In genomic region chr3:89365153-89365485, GRCm38 (mm10) we compare ENCODE assay signal across 26 mouse cellular contexts. TPM values are rescaled to one million over a fixed set of nuclear protein-coding genes. Genes with fewer than 3 reads are reported as not detected.
DNase-seq lines count a peak whose midpoint lies in the region; ATAC-seq and TF ChIP-seq lines count a peak whose summit lies in the region.
"Had no signal": no experiment of that assay in that cellular context is flagged by ENCODE, and none has a peak within 500 bp of the region (broad histone marks: within the 10 kb centered on the region; RNA-seq: fewer than 3 reads in every experiment).

Gene Dcst1, minus strand, starts transcription at chr3:89365253.

- H3K4me2 ChIP-seq in stomach, embryonic 14.5 days (replicated peaks; ENCODE audit: low read depth, low read length): no peak within 1 kb of the TSS
- no peak within 1 kb of the TSS for H3K4me2 ChIP-seq in stomach, postnatal 0 days (replicated peaks; ENCODE audit: low read depth)
- peak within 1 kb of the TSS; percentile 31; the same call in 1 of the 2 replicates for H3K4me2 ChIP-seq in intestine, embryonic 16.5 days (ENCODE audit: low read depth, low read length)
- H3K4me2 ChIP-seq: embryonic facial prominence, embryonic 13.5 days; heart, embryonic 13.5 days; hindbrain, embryonic 12.5 days; liver, embryonic 12.5 days; midbrain, embryonic 11.5 days; neural tube, embryonic 15.5 days had no signal

- H3K36me3 ChIP-seq in stomach, embryonic 14.5 days (ENCODE audit: control insufficient read depth, insufficient read depth, low read length): no peaks in the 10 kb centered on the region
- H3K36me3 ChIP-seq in stomach, postnatal 0 days (ENCODE audit: control insufficient read depth, insufficient read depth, low read length): no peaks in the 10 kb centered on the region
- H3K36me3 ChIP-seq in intestine, embryonic 16.5 days (ENCODE audit: control insufficient read depth, insufficient read depth, low read length): no peaks in the 10 kb centered on the region
- H3K36me3 ChIP-seq: embryonic facial prominence, embryonic 13.5 days; heart, embryonic 13.5 days; hindbrain, embryonic 12.5 days; liver, embryonic 12.5 days; neural tube, embryonic 15.5 days had no signal

- 0 out of 2 replicates have a peak, but pooled peaks cover 4% of the 10 kb centered on the region for H3K4me1 ChIP-seq in stomach, embryonic 14.5 days (ENCODE audit: control insufficient read depth, insufficient read depth, low read length)
- H3K4me1 ChIP-seq in stomach, postnatal 0 days (replicated peaks; ENCODE audit: control insufficient read depth, insufficient read depth): no peaks in the 10 kb centered on the region
- H3K4me1 ChIP-seq in intestine, embryonic 16.5 days (ENCODE audit: control insufficient read depth, insufficient read depth, low read length): peaks cover 17% of the 10 kb centered on the region
- H3K4me1 ChIP-seq: hindbrain, embryonic 12.5 days; liver, embryonic 12.5 days; neural tube, embryonic 15.5 days had no signal

- 91% methylated on average over 11 of the region's 11 CpGs for WGBS in stomach, embryonic 14.5 days
- WGBS in stomach, postnatal 0 days: 93% methylated on average over 11 of the region's 11 CpGs
- WGBS in intestine, embryonic 16.5 days: 83% methylated on average over 11 of the region's 11 CpGs

- no peak for TF ChIP-seq EP300 in stomach, postnatal 0 days (optimal IDR thresholded peaks at IDR 0.05)

- H3K27ac ChIP-seq in stomach, embryonic 14.5 days (ENCODE audit: low read length): no peak within 1 kb of the TSS
- no peak within 1 kb of the TSS for H3K27ac ChIP-seq in stomach, postnatal 0 days (replicated peaks)
- peak within 1 kb of the TSS; percentile 81 for H3K27ac ChIP-seq in intestine, embryonic 16.5 days (ENCODE audit: low read length)
- H3K27ac ChIP-seq: embryonic facial prominence, embryonic 13.5 days; heart, adult 2 months; heart, embryonic 13.5 days; hindbrain, embryonic 12.5 days; liver, embryonic 12.5 days; neural tube, embryonic 15.5 days had no signal

- TF ChIP-seq CTCF in stomach, postnatal 0 days (IDR thresholded peaks at IDR 0.05; ENCODE audit: low read depth): no peak

- no peaks in the 10 kb centered on the region for H3K9me3 ChIP-seq in stomach, embryonic 14.5 days (ENCODE audit: control insufficient read depth, low read depth, low read length)
- no peaks in the 10 kb centered on the region for H3K9me3 ChIP-seq in stomach, postnatal 0 days (ENCODE audit: control insufficient read depth, low read length)
- no peaks in the 10 kb centered on the region for H3K9me3 ChIP-seq in intestine, embryonic 16.5 days (ENCODE audit: control insufficient read depth, low read length)
- H3K9me3 ChIP-seq: embryonic facial prominence, embryonic 13.5 days; heart, embryonic 13.5 days; hindbrain, embryonic 12.5 days; liver, embryonic 12.5 days; neural tube, embryonic 15.5 days had no signal

- no peak within 1 kb of the TSS for H3K4me3 ChIP-seq in stomach, embryonic 14.5 days (ENCODE audit: low read depth, low read length)
- no peak within 1 kb of the TSS for H3K4me3 ChIP-seq in stomach, postnatal 0 days (ENCODE audit: low read depth, low read length)
- peak within 1 kb of the TSS; percentile 6; the same call in 1 of the 2 replicates for H3K4me3 ChIP-seq in intestine, embryonic 16.5 days (ENCODE audit: low read length)
- H3K4me3 ChIP-seq: embryonic facial prominence, embryonic 13.5 days; heart, adult 2 months; heart, embryonic 13.5 days; hindbrain, embryonic 12.5 days; liver, embryonic 12.5 days; neural tube, embryonic 15.5 days had no signal

- 0 out of 2 replicates have a peak within 1 kb of the TSS, but pooled peaks have one; percentile 33 for H3K9ac ChIP-seq in stomach, embryonic 14.5 days (replicated peaks; ENCODE audit: low read depth, low read length)
- no peak within 1 kb of the TSS for H3K9ac ChIP-seq in stomach, postnatal 0 days (ENCODE audit: low read length)
- peak within 1 kb of the TSS; percentile 50 for H3K9ac ChIP-seq in intestine, embryonic 16.5 days (ENCODE audit: low read depth, low read length)
- H3K9ac ChIP-seq: embryonic facial prominence, embryonic 13.5 days; forebrain, postnatal 0 days; heart, embryonic 13.5 days; hindbrain, embryonic 12.5 days; liver, embryonic 12.5 days; neural tube, embryonic 15.5 days had no signal

- peak; percentile 89 for DNase-seq in heart, adult 11 months
- no peak for DNase-seq in heart, adult 18-20 months
- DNase-seq in stomach, postnatal 0 days (ENCODE audit: low spot score): no peak
- no peak for DNase-seq in urinary bladder, adult 18-20 months (ENCODE audit: low spot score in 2 of 2)
- DNase-seq in right cerebral cortex, postnatal 25 days: no peak
- DNase-seq: adrenal gland, adult 8-10 months; cerebellum, postnatal 25 days; forebrain, postnatal 0 days; gastrocnemius, postnatal 14 days; heart, adult 2 months; kidney, adult 8-10 months; left cerebral cortex, postnatal 4 days; lung, adult 18-20 months; lung, postnatal 10 days; thymus, postnatal 4 days had no signal

- no peak for ATAC-seq in stomach, embryonic 14.5 days (ENCODE audit: insufficient number of reproducible peaks, insufficient read depth, low FRiP score, low read depth)
- no peak for ATAC-seq in stomach, postnatal 0 days (ENCODE audit: low FRiP score, low TSS enrichment)
- ATAC-seq in intestine, embryonic 16.5 days: no peak
- ATAC-seq: activated CD4-positive, CD25-positive, alpha-beta regulatory T cell, adult 4 months; CD4-positive, CD25-positive, alpha-beta regulatory T cell, adult 4 months; forebrain, postnatal 0 days; liver, embryonic 12.5 days had no signal

- no peaks in the 10 kb centered on the region for H3K27me3 ChIP-seq in stomach, embryonic 14.5 days (ENCODE audit: control insufficient read depth, insufficient read depth, low read length)
- no peaks in the 10 kb centered on the region for H3K27me3 ChIP-seq in stomach, postnatal 0 days (ENCODE audit: control insufficient read depth, insufficient read depth, low read length)
- no peaks in the 10 kb centered on the region for H3K27me3 ChIP-seq in intestine, embryonic 16.5 days (replicated peaks; ENCODE audit: control insufficient read depth, insufficient read depth, low read length)
- H3K27me3 ChIP-seq: embryonic facial prominence, embryonic 13.5 days; neural tube, embryonic 15.5 days had no signal

RNA-seq across cellular contexts. Expression of gene Dcst1, which starts in this region (rescaled TPM):
- total RNA-seq in heart, adult 18-20 months (2021): not detected
- polyA plus RNA-seq in stomach, embryonic 14.5 days (2014; fragmentation: Nextera tagmentation; extraction: Ambion mirVana): 0.11 and 0.55 TPM in 2 replicates
- 0.29 and 0.36 TPM in 2 replicates for polyA plus RNA-seq in stomach, postnatal 0 days (2015; fragmentation: Nextera tagmentation; extraction: Ambion mirVana)
- 3.5 and 5.0 TPM in 2 replicates for polyA plus RNA-seq in intestine, embryonic 16.5 days (2015; fragmentation: Nextera tagmentation; extraction: Ambion mirVana)
- total RNA-seq: forebrain, postnatal 0 days; gastrocnemius, postnatal 14 days; heart, adult 2 months; heart, postnatal 25 days had no signal
- polyA plus RNA-seq: liver, embryonic 12.5 days had no signal
